Mouse (Mus musculus) embryonic fibroblast, embryonic 13.5 days (primary cell): ENCODE results near the gene Pla2g2d.
"Not testable (repeated sequence)": the region's sequence is repeated elsewhere in the genome, so short reads cannot be mapped to it uniquely, and the experiment has no call there.

Source experiments
- CTCF ChIP-seq: IDR thresholded peaks from 2 replicates; pipeline ENCODE4 v1.5.1; 2011; ENCODE audit warnings: mild to moderate bottlenecking, control low read depth, low read length, moderate library complexity, borderline replicate concordance; ENCODE audit not compliant: insufficient read depth
- POLR2A ChIP-seq: IDR thresholded peaks from 2 replicates; pipeline ENCODE4 v1.6.1; 2011; ENCODE audit warnings: low read depth, mild to moderate bottlenecking, control low read depth, low read length, moderate library complexity

DNA sequence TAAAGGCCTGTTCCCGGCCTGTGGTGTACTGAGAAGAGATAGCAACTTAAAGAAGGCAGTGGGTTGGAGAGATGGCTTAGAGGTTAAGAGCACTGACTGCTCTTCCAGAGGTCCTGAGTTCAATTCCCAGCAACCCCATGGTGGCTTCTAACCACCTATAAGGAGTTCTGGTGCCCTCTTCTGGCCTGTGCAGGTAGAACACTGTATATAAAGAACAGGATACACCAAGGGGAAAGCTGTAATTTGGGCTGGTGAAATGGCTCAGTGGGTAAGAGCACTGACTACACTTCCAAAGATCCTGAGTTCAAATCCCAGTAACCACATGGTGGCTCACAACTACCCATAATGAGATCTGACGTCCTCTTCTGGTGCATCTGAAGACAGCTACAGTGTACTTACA, 48.6 kb downstream of the Pla2g2d start:
- TF ChIP-seq CTCF, POLR2A: not testable (repeated sequence)
